Mouse (Mus musculus) 3134 (cell line): ENCODE measurements around the gene Pax6.

Source experiments
- DNase-seq: peaks from one replicate; pipeline ENCODE4 v3.0.0-alpha.2; 2011; ENCODE audit warnings: low spot score; ENCODE audit not compliant: insufficient read length; ENCODE audit errors: extremely low read depth

Gene Pax6

DNA sequence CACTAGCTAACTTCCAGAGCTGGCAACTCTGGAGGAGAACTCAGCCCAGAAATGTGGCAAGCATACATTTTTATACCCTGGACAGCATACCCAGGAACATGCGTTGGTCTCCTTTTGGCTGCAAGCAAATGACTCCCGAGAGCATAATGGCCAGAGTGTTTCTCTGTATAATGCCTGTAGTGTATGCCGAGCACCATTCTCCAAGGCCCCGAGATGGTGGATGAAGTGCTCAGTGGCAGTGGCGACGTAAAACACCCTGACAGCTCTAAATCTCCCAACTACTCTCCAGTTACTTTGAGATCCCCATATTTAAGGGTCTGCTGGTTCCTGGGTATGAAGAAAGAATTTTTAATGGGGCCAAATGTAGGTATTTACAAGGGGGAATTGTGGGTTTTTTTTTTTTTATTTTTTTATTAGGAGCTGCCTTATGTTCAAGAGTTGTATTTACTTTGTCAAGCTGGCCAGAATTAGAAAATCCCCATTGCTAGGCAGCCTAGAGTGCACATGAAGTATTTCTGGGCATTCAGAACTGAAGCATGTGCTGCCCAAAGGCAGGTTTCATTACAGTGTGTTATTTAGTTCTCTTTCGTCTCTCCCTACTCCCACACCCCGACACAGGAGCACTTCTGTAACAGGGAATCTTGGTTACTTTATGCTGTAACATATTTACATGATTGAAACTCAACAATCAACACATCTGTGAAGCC, 46.9 kb downstream of the Pax6 start:
- no peak for DNase-seq

DNA sequence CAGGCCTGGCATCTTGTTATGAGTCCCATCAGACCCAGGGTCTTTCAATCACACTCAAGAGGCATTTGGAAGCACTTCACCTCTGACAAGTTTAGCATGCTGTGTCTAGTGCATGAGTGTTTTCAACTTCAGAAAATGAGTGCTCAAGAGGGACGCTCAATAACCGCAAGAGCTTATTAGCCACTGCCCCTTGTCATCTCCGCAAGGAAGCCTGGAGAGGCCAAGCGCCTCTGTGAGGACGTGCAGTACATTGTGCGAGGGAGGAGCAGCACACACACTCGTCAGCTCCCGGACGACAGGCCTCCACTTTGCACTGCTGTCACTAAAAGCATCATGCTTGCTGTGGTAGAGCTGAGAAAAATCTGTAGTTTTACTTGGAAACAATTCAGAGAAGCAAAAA, 58.0 kb downstream of the Pax6 start:
- DNase-seq, result no peak

GRCm38 (mm10) chr2:105730704-105731103, 62.0 kb downstream of the Pax6 start:
- DNase-seq, result no peak

- DNase-seq, result no peak
These were observed 67.5 kb downstream of the Pax6 start for GRCm38 (mm10) chr2:105736166-105736565.

DNA sequence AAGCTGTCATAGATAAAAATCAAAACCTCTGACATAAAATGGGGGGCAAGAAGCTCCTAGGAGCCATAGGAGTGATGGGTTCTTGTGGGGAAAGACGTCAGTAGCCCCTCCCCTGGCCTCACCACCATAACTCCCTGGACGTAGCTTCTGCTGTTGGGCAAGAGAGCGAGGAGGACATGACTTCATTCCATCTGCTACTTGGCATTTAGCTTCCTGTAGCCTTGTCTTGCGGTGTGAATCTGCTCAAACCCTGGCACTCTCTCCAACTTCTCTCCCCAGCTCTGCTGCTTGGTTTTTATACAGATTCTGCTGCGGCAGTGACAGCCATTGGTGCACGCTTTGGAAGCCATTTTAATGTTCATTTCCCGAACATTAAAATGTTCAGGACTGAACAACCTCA, 78.2 kb downstream of the Pax6 start:
- no peak for DNase-seq
